Mouse (Mus musculus) CH12.LX (cell line): ENCODE results near the gene Prph.

ENCODE experiments used
- MAFK ChIP-seq: IDR thresholded peaks from 2 replicates; pipeline ENCODE4 v1.6.1; 2011; ENCODE audit warnings: low read length, improper control_type of control experiment; ENCODE audit not compliant: insufficient replicate concordance
- MAX ChIP-seq: IDR thresholded peaks from 2 replicates; pipeline ENCODE4 v1.6.1; 2011; ENCODE audit warnings: low read length, improper control_type of control experiment
- MAZ ChIP-seq: IDR thresholded peaks from 2 replicates; pipeline ENCODE4 v1.6.1; 2012; ENCODE audit warnings: low read depth, mild to moderate bottlenecking, inconsistent platforms, low read length, improper control_type of control experiment, moderate library complexity
- MXI1 ChIP-seq: IDR thresholded peaks from 2 replicates; pipeline ENCODE4 v1.6.1; 2011; ENCODE audit warnings: mild to moderate bottlenecking, low read depth, low read length, improper control_type of control experiment
- RAD21 ChIP-seq: IDR thresholded peaks from 2 replicates; pipeline ENCODE4 v1.6.1; 2011; ENCODE audit warnings: low read depth, mild to moderate bottlenecking, low read length, improper control_type of control experiment, moderate library complexity

DNA sequence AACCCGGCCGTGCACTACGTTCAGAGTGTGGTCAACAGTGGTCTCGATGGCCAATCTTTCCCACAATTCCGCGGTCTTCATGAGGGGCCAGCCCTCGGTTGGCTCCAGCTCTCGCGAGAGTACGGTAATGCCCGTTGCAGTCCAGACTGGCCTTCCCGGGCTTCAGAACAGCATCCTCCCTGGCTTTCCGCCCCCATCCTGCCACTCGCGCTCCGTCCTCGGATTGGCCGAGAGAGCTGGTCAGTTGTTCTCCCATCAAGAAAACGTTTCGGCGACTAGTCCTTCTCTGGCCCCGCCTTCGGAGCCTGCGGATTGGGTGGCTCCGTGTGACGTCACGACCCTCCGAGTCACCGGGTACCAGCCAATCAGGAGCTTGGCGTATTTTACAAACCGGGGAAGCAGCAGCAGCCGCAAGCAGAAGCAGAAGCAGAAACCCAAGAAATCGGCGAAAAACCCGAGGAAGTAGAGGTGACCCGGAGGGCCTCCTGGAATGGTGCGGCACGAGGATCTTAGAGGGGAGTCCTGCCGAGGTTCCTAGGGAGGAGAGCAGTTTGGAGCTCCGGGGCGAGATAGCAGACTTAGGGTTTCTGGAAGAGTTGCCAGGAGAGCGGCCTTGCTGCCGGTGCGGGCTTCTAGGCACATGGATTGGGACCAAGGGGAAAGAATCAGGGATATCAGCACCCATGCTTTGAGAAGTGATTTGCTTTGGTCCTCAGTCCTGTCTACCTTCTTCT lies 19.8 kb downstream of the Prph start:
- TF ChIP-seq MAX = peak; percentile 11; the same call in 1 of the 2 replicates
- TF ChIP-seq RAD21 = no peak
- no peak for TF ChIP-seq MAFK
- TF ChIP-seq MXI1 = peak; percentile 83
- peak; percentile 59 for TF ChIP-seq MAZ
